Mouse (Mus musculus) CH12.LX (cell line): ENCODE measurements around the gene Ssbp2. TPM values are rescaled to one million over a fixed set of nuclear protein-coding genes. Genes with fewer than 3 reads are reported as not detected.

Experiments used
- DNase-seq: peaks from one replicate; pipeline ENCODE4 v3.0.0-alpha.2; 2013; ENCODE audit errors: extremely low read depth
- H3K27ac ChIP-seq: 2 replicates; pipeline ENCODE4 v1.5.1; 2012; ENCODE audit warnings: low read depth, mild to moderate bottlenecking, control low read depth, moderate library complexity; ENCODE audit not compliant: insufficient read depth
- H3K27me3 ChIP-seq: replicated peaks from 2 replicates; pipeline ENCODE3; 2012; ENCODE audit warnings: inconsistent platforms
- H3K36me3 ChIP-seq, 2 experiments: replicated peaks in 1 of 2; 2 replicates each; pipeline versions ENCODE3 to v1.6.1; 2012; ENCODE audit warnings: inconsistent platforms in 1 of 2, low read length in 1 of 2, mild to moderate bottlenecking in 1 of 2, mixed read lengths in 1 of 2, moderate library complexity in 1 of 2; ENCODE audit not compliant: control insufficient read depth in 1 of 2, insufficient read depth in 1 of 2
- H3K4me1 ChIP-seq, 2 experiments: 2 replicates each; pipeline ENCODE4 v1.6.1; 2012; ENCODE audit warnings: inconsistent platforms in 1 of 2, moderate library complexity in 1 of 2; ENCODE audit not compliant: insufficient read depth in 2 of 2, control insufficient read depth in 1 of 2
- H3K4me2 ChIP-seq: 2 replicates; pipeline ENCODE4 v1.6.1; 2012; ENCODE audit warnings: low read depth, mild to moderate bottlenecking, control low read depth; ENCODE audit not compliant: poor library complexity, insufficient read depth, severe bottlenecking
- H3K4me3 ChIP-seq, 3 experiments: fragments of 150-350 bp in 1 of 3; sonication (generic) in 1 of 3; replicated peaks in 1 of 3; 2 replicates each; pipeline versions ENCODE3 to v1.5.1; 2011 to 2012; ENCODE audit warnings: low read depth in 2 of 3, low read length in 2 of 3, mild to moderate bottlenecking in 2 of 3, moderate library complexity in 2 of 3, control low read depth in 1 of 3, improper control_type of control experiment in 1 of 3, inconsistent platforms in 1 of 3, mixed read lengths in 1 of 3; ENCODE audit not compliant: poor library complexity in 1 of 3
- H3K79me2 ChIP-seq: replicated peaks from 2 replicates; pipeline ENCODE4 v1.6.1; 2012; ENCODE audit warnings: mild to moderate bottlenecking, moderate library complexity; ENCODE audit not compliant: control insufficient read depth, poor library complexity, insufficient read depth, severe bottlenecking; ENCODE audit errors: extremely low read depth
- H3K9ac ChIP-seq: 2 replicates; pipeline ENCODE4 v1.6.1; 2012; ENCODE audit warnings: low read depth, mild to moderate bottlenecking, control low read depth, moderate library complexity; ENCODE audit not compliant: insufficient read depth
- H3K9me3 ChIP-seq: replicated peaks from 2 replicates; pipeline ENCODE3; 2012; ENCODE audit warnings: low read length, inconsistent platforms, mixed read lengths
- BHLHE40 ChIP-seq: IDR thresholded peaks from 2 replicates; pipeline ENCODE4 v1.6.1; 2011; ENCODE audit warnings: mild to moderate bottlenecking, low read depth, low read length, improper control_type of control experiment
- CHD1 ChIP-seq: IDR thresholded peaks from 2 replicates; pipeline ENCODE4 v1.6.1; 2012; ENCODE audit warnings: low read depth, low read length, improper control_type of control experiment, inconsistent platforms
- CHD2 ChIP-seq: IDR thresholded peaks from 2 replicates; pipeline ENCODE4 v1.6.1; 2011; ENCODE audit warnings: low read length, improper control_type of control experiment
- CTCF ChIP-seq, 2 experiments: IDR thresholded peaks in 1 of 2; conservative IDR thresholded peaks in 1 of 2; 2 replicates each; pipeline ENCODE4 v1.5.1; 2011 to 2012; ENCODE audit warnings: low read depth in 2 of 2, low read length in 2 of 2, improper control_type of control experiment in 1 of 2, inconsistent platforms in 1 of 2, mild to moderate bottlenecking in 1 of 2, moderate library complexity in 1 of 2
- E2F4 ChIP-seq: IDR thresholded peaks from 2 replicates; pipeline ENCODE4 v1.6.1; 2011; ENCODE audit warnings: low read depth, low read length, improper control_type of control experiment; ENCODE audit not compliant: insufficient replicate concordance
- HCFC1 ChIP-seq: IDR thresholded peaks from 2 replicates; pipeline ENCODE4 v1.6.1; 2012; ENCODE audit warnings: low read depth, mild to moderate bottlenecking, inconsistent platforms, low read length, improper control_type of control experiment
- JUN ChIP-seq: IDR thresholded peaks from 2 replicates; pipeline ENCODE4 v1.6.1; 2011; ENCODE audit warnings: low read depth, mild to moderate bottlenecking, low read length, improper control_type of control experiment, moderate library complexity; ENCODE audit not compliant: insufficient read depth
- MAX ChIP-seq: IDR thresholded peaks from 2 replicates; pipeline ENCODE4 v1.6.1; 2011; ENCODE audit warnings: low read length, improper control_type of control experiment
- MAZ ChIP-seq: IDR thresholded peaks from 2 replicates; pipeline ENCODE4 v1.6.1; 2012; ENCODE audit warnings: low read depth, mild to moderate bottlenecking, inconsistent platforms, low read length, improper control_type of control experiment, moderate library complexity
- MXI1 ChIP-seq: IDR thresholded peaks from 2 replicates; pipeline ENCODE4 v1.6.1; 2011; ENCODE audit warnings: mild to moderate bottlenecking, low read depth, low read length, improper control_type of control experiment
- NRF1 ChIP-seq: IDR thresholded peaks from 2 replicates; pipeline ENCODE4 v1.6.1; 2014; ENCODE audit warnings: low read depth, mild to moderate bottlenecking, inconsistent platforms, low read length, improper control_type of control experiment, moderate library complexity
- RAD21 ChIP-seq: IDR thresholded peaks from 2 replicates; pipeline ENCODE4 v1.6.1; 2011; ENCODE audit warnings: low read depth, mild to moderate bottlenecking, low read length, improper control_type of control experiment, moderate library complexity
- RCOR1 ChIP-seq: conservative IDR thresholded peaks from 2 replicates; pipeline ENCODE4 v1.6.1; 2012; ENCODE audit warnings: low read depth, mild to moderate bottlenecking, inconsistent platforms, low read length, improper control_type of control experiment
- SMC3 ChIP-seq: IDR thresholded peaks from 2 replicates; pipeline ENCODE4 v1.6.1; 2011; ENCODE audit warnings: low read depth, low read length, improper control_type of control experiment
- TBP ChIP-seq: conservative IDR thresholded peaks from 2 replicates; pipeline ENCODE4 v1.6.1; 2011; ENCODE audit warnings: low read depth, low read length, improper control_type of control experiment
- TCF12 ChIP-seq: IDR thresholded peaks from 2 replicates; pipeline ENCODE4 v1.6.1; 2014; ENCODE audit warnings: low read depth, mild to moderate bottlenecking, inconsistent platforms, low read length, improper control_type of control experiment
- USF1 ChIP-seq: IDR thresholded peaks from 2 replicates; pipeline ENCODE4 v1.6.1; 2014; ENCODE audit warnings: low read depth, mild to moderate bottlenecking, inconsistent platforms, low read length, improper control_type of control experiment
- USF2 ChIP-seq: conservative IDR thresholded peaks from 2 replicates; pipeline ENCODE4 v1.6.1; 2011; ENCODE audit warnings: low read depth, low read length, improper control_type of control experiment
- ZC3H11A ChIP-seq: IDR thresholded peaks from 2 replicates; pipeline ENCODE4 v1.6.1; 2012; ENCODE audit warnings: low read depth, mild to moderate bottlenecking, inconsistent platforms, low read length, improper control_type of control experiment
- ZMIZ1 ChIP-seq: IDR thresholded peaks from 2 replicates; pipeline ENCODE4 v1.6.1; 2012; ENCODE audit warnings: low read depth, mild to moderate bottlenecking, inconsistent platforms, low read length, improper control_type of control experiment
- ZNF384 ChIP-seq: IDR thresholded peaks from 2 replicates; pipeline ENCODE4 v1.6.1; 2012; ENCODE audit warnings: low read depth, low read length, improper control_type of control experiment, inconsistent platforms
- dilution Hi-C: fragments of 300-500 bp; cut with MboI; formaldehyde crosslinking; loops from 2 replicates; pipeline ENCODE4 v1.14.3; 2020; ENCODE audit warnings: low sequenced_read_pairs; ENCODE audit not compliant: extremely low pct_unique_long_range_greater_than_20kb, extremely low pct_ligation_motif_present
- in situ Hi-C: fragments of 300-500 bp; cut with MboI; formaldehyde crosslinking; loops from 3 replicates; pipeline ENCODE4 v1.14.3; 2019; ENCODE audit warnings: low sequenced_read_pairs, low pct_ligation_motif_present, low pct_unique_long_range_greater_than_20kb, mixed read lengths
- polyA plus RNA-seq: library from polyadenylated mRNA; unstranded; fragments of >175 nt; gene quantifications from 2 replicates; pipeline ENCODE4 v1.2.1, GENCODE M21; 2012; ENCODE audit warnings: low read depth; ENCODE audit not compliant: insufficient read length
- total RNA-seq, 2 experiments: library from RNA; depleted of rRNA; stranded (reverse); fragments of 300-350 nt in 1 of 2; fragments of >200 nt in 1 of 2; gene quantifications; 2 replicates each; pipeline ENCODE4 v1.2.3; 2012 to 2014

Ssbp2 gene
- total and polyA plus RNA-seq, 3 experiments, result 1.9 to 3.6 (median 1.9) TPM

DNA sequence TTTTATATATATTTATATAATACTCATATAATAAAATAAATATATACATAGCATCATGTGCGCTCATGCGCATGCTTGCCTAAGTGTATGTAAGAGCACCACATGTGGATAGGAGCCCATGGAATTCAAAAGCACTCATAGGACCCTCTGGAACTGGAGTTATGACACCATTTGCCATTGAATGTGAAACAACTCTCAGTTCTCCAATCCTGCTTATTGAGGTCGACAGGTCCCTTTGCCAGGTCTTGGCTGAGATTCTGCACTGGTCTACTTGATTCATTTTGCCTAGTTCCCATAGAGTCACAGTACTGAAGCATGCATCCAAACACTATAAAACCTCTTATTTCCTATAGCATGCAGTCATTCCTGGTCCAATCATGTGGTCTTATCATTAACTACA, 221.4 kb downstream of the Ssbp2 start:
- in situ Hi-C loops (no loop called here), dilution Hi-C loops (no loop called here)
- Histone ChIP-seq H3K4me2 (no peak overlapping the region), H3K27me3 (no peaks in the 10 kb centered on the region), H3K4me3 (no peak overlapping the region), H3K27ac (no peak overlapping the region), H3K79me2 (no peaks in the 10 kb centered on the region), H3K36me3 (no peaks in the 10 kb centered on the region), H3K9me3 (peaks cover under 1% of the 10 kb centered on the region), H3K4me1 (peaks cover 5 to 18% of the 10 kb centered on the region in 2 experiments), H3K9ac (no peak overlapping the region)
- DNase-seq, result peak; percentile 60
- TF ChIP-seq TCF12 (no peak), RCOR1 (0 out of 2 replicates have a peak, but pooled peaks have one; percentile 17), ZC3H11A (no peak)

DNA sequence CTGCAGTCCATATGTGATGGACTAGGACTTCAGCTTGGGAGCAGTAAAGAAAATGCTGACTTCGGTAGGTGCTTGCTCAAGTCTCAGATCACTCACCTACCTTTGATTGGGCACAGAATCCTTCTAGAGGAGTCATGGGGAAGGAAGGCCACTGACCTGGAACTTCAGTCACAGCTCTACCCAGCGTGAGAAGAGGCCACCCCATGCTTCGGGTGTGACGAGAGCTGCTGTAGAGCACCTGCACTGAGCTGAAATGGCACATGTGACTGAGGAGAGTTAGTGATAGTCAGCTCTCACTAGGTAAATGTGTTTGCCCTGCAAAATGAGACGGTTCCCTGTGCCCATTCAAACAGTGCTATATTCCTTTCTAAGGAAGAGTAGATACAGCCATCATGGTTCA, 230.0 kb downstream of the Ssbp2 start:
- no peak overlapping the region for H3K4me3 ChIP-seq
- no peak for TF ChIP-seq ZMIZ1
- no peak for TF ChIP-seq ZC3H11A
- no peak for TF ChIP-seq CHD2
- no peak for TF ChIP-seq E2F4
- TF ChIP-seq MAZ, result no peak
- TF ChIP-seq TBP, result no peak
- no peak for TF ChIP-seq JUN
- TF ChIP-seq NRF1, result no peak
- TF ChIP-seq SMC3, result no peak
- no peak for TF ChIP-seq CTCF (conservative IDR thresholded peaks at IDR 0.05 in 1 of 2, IDR thresholded peaks at IDR 0.05 in 1 of 2; ENCODE audit: low read depth in 2 of 2, low read length in 2 of 2)
- TF ChIP-seq CHD1, result no peak
- TF ChIP-seq HCFC1, result no peak
- TF ChIP-seq RAD21, result no peak
- no peak for TF ChIP-seq ZNF384
- no peak for TF ChIP-seq USF1
- TF ChIP-seq RCOR1, result no peak
- TF ChIP-seq BHLHE40, result no peak
- no peak for TF ChIP-seq USF2
- no peak for TF ChIP-seq MXI1
- TF ChIP-seq MAX, result no peak
- peaks cover 3 to 11% of the 10 kb centered on the region in 2 experiments; a peak in 3 of 4 replicates for H3K4me1 ChIP-seq
- H3K9me3 ChIP-seq, result peaks cover 5% of the 10 kb centered on the region
- dilution Hi-C loops (no loop called here), in situ Hi-C loops (no loop called here)
- DNase-seq, result no peak
- H3K27ac ChIP-seq, result no peak overlapping the region
- H3K79me2 ChIP-seq, result no peaks in the 10 kb centered on the region
- H3K4me2 ChIP-seq, result no peak overlapping the region
- H3K36me3 ChIP-seq, result no peaks in the 10 kb centered on the region
- no peak overlapping the region for H3K9ac ChIP-seq
- no peaks in the 10 kb centered on the region for H3K27me3 ChIP-seq
